Mouse (Mus musculus): ENCODE measurements around the gene Zfp334.

Zfp334 gene

DNA sequence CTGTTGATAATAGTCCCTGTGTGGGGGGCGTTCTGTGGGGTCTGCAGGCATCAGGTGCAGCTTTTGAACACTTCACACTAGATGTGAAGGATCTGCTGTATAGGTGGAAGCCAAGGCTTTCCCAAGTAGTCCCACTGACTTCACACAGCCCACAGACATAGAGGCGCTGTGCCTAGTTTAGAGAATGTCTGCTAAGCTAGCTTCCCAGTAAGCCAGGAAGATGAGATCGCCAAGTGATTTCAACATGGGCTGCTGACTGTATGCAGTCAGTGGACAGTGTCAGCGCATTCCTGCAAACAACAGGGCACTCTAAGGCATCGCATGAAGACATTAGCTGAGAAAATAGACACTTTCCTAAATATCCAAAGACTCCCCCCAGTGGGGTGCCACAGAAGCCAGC, 12.6 kb downstream of the Zfp334 start:
- no peak for DNase-seq

DNA sequence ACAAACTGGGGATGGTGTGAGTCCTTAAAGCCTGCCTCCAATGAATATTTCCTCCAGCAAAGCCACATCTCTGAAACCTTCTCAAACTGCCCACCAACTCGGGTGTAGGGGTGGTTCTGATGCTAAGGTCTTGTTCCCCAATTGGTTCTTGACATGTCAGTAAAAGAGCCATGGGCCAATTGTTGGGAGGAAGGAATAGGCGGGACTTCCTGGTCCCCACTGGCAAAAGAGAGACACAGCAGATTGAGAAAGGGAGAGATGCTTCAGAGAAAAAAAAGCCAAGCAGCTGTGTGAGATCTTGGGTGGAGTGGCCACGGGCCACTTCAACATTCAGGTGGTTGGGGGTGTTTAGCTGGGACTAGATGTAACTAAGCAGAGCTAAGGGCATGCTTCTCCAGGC, 17.0 kb downstream of the Zfp334 start:
- no peak for DNase-seq

DNA sequence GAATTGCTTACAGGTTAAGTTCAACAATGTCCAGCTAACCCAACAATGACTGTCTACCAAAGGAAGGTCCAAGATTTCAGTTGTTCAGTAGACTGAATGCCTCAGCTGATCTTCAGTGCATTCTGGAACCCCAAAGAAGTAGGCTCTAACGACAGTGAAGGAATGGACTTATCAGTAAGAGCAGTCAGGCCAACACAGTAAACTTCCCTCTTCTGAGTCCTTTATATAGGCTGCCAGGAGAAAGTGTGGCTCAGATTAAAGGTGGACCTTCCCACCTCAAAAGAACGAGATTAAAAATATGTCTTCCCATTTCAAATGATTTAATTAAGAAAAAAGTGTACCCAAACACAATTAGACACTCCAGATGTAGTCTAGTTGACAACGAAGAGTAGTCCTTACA, 17.7 kb downstream of the Zfp334 start:
- no peak for DNase-seq

DNA sequence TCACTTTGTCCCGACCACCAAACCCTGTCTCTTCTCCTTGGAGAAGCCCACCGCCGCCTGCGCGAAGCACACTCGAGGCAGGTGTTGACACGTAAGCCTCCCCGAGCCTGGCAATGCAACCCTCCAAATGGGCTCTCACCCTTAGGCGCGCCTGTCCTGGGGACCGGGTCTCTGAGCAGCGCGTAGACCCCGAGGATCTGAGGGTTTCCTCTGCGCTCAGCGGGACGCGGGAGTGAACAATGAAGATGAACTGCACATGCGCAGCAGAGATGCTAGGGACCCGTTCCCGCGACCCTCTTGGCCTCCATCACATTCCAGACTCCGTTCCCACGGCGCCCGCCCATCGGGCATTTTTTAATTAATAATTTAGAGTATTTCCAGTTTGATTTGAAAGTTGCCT, 19.6 kb downstream of the Zfp334 start, which contains the start of gene Zfp663:
Zfp663 (minus strand) TSS at position 234 of the 400 bp plus-strand sequence.
- DNase-seq = no peak

DNA sequence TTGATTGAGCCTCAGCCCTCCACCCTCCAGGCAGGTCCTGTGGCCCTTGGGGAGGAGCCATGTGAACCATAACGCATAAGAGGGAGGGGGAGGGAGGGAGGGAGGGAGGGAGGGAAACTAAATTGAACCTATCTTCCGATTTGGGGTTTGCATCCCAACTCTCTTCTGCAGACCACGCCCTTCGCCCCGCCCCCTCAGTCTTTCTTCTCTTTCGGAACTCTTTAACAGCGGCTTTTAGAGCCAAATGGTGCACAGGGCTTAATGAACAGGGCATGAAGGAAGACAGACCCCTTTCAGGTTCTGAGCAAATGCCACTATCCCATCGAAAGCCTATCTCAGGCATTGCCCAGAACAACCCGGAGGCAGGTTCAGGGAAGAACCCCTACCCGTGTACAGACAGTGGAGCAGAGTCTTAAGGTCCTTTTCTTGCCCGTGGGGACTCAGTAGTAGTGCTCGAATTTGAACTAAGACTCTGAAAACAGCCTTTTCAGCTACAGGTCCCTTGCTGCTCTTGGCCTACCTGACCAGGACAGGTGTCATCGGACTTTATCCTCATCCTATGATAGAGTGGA, 20.1 kb downstream of the Zfp334 start:
- DNase-seq = no peak

DNA sequence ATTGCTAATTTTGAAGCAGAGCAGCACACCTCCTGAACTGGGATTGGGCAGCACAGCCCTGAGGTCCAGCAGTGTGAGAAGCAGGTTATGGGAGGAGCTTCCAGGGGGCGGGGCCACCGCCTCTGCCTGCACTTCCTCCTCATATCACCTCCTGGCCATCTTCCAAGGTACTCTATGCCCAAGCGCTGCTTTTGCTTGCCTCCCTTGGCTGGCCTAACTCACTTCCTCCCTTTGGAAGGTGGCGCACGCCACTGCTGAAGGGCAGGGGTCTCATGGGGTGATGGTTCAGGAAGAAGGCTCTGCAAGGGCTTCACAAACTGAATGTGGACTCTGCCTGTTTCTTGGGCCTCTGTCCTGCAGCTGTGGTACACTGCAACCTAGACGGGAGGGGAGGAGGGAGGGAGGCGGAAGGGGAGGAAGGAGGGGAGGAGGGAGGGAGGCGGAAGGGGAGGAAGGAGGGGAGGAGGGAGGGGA, 21.0 kb downstream of the Zfp334 start:
- DNase-seq = peak; percentile 81

DNA sequence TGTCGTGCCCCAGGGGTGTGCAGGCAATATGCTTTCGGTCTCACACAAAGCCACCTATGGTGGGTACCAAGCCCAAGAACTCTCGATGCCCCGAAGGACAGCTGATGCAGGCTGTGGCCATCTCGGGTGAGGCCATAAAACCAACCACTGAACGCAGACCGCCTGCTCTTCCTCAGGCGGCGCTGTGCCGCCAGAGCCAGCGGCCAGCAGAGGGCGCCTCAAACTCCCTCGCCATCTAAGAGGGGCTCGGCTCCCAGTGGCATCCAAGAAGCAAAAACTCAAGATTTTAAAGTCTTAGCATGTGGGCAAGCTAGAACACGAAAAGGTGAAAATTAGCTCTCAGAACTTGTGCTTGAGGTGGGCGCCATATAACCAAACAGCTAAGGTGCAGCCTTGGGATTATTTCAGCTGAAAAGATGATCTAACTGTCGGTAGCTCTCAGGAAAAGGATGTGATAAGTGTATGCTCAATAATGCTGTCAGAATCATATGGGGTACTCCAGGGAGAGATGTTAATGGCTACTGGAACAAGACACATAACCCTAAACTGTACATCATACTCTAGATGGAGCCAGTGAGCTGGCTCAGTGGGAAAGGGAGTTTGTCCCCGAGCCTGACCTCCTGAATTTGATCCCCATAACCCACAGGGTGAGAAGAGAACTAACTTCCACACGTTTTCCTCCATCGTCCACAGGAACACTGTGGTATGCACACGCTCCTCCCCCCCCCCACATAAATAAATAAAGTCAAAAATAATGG, 23.5 kb downstream of the Zfp334 start:
- peak; percentile 51 for DNase-seq

DNA sequence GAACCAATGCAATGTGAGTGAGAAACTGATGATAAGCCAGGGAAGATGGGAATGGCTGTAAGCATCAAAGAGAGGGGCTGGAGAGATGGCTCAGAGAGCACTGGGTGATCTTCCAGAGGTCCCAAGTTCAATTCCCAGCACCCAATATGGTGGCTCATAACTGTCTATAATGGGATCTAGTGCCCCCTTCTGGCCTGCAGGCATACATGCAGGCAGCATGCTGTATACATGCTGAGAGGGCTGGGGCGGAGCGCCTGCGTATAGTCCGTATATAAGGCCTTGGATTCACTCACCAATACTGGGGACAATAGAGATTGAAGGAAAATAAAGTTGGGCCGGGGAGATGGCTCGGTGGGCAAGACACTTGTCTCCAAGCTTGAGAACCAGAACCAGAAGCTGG, 24.8 kb downstream of the Zfp334 start:
- no peak for DNase-seq

DNA sequence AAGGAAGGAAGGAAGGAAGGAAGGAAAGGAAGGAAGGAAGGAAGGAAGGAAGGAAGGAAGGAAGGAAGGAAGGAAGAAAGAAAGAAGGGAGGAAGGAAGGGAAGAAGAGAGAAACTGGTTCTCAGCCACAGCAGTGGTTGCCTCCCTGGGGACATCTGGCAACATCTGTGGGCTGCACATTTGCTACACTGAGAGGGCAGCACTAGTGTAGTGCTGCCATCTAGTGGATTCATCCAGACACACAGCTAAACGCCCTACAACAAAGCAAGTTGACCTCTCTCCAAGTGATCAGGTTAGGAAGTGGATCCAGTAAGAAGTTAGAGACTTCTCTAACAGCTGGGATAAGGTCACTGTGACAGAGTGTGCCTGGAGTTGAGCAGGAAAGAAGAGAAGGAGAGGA, 27.2 kb downstream of the Zfp334 start:
- peak; percentile 70 for DNase-seq

DNA sequence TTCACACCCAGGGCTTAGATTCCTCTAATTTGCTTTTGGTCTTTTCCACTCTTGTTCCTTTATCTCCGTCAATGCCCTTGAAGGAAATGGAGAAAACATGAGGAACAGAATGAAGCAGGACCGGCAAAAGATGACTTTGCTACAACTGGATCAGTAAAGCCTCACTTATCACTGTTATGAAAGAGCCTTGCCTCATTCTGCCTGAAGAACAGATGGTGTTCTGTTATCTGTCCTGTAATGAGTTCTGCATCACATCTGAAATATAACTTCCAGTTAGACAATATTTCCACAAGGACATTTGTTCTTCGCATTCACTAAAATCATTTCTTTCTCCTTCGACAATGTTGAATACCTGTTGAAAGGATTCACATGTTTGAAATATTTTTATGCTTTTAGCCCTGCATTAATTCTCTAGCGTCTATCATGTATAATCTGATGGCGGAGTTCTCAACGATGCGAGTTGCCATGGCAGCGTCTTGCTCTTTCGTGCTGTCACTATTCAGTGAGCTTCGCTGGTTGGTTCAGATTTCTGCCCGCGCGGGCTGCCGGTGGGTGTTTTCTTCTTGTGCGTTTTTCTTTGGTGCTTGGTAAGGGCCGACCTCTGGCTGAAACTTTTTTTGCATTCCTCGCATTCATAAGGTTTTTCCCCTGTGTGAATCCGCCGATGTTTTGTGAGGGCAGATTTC, 36.1 kb downstream of the Zfp334 start:
- no peak for DNase-seq

DNA sequence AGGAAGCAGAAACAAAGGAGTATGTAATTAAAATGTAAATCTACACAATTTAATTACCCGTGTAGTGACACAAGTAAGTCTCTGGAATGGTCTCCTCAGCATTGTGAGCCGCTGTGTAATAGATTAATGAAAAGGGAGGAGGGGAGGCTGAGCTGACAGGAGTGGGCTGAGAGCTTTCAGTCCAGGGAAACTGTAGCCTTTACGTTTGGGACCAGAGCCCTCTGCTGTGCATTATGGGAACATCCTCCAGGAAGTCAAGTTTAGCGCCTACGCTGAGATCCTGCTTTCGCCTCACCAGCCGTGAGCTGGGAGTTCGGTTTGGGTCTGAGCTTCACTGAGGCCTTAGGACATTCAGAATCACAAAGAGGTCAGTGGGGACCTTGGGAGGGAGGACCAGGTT, 38.6 kb downstream of the Zfp334 start:
- DNase-seq = peak; percentile 30

DNA sequence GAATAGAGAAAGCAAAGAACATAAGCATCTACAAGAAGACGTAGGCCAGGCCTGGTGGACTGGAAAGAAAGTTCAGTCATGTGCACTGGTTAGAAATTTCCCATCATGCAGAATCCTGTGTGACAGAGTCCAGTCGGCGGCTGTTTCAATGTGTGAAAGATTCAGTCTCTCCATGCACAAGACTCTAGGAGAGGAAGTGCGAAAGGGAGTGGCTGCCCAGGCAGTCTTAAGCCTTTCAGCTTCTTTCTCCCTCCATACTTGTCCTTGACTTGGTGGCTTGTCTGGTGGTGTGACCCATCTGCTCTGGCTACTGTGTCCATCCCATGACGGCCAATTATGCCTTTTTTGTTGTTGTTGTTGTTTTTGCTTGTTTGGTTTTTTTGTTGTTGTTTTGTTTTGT, 41.9 kb downstream of the Zfp334 start:
- DNase-seq = no peak

DNA sequence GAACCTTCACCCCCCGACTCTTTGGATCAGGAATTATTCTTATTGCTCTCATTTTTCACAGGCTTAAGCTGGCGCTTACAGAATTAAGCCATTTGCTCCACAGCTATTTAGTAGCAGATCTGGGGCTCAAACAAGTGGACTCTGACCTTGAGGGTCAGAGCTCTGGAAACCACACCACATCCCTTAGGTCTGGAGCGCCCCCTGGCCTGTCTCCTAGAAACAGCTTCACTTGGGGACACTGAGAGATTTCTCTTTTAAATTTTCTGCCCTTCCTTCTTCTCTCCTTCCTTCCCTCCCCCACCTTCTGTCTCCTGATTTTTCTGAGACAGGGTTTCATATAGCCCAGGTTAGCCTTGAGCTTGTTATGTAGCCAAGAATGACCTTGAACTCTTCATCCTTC, 50.9 kb downstream of the Zfp334 start:
- peak; percentile 84 for DNase-seq

DNA sequence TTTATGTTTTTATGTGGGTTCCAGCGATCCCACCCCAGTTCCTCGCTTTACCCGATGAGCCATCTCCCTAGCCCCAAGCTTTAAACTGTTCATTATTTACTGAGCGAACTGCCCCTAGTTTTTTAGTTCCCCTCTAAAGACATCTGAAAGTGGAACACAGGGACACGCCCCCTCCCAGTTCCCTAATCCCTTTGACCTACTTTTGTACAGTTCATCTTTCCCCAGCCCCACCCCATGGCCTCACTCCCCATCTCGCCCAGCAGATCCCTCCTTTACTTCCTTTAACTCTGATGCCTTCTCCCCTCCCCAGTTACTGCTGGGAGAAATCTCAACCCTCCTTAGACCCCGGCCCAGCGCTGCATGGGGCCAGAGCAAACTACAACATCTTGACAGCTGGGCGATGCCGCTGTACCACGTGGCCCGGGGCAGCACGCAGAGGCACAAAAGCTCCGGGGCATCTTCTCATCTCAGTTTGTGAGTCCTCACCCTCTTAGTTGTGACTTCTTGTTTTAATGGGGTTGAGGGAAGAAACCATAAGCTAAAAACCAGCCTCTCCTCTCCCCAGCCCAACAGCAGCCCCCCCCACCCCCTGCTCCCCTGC, 55.3 kb downstream of the Zfp334 start:
- no peak for DNase-seq

DNA sequence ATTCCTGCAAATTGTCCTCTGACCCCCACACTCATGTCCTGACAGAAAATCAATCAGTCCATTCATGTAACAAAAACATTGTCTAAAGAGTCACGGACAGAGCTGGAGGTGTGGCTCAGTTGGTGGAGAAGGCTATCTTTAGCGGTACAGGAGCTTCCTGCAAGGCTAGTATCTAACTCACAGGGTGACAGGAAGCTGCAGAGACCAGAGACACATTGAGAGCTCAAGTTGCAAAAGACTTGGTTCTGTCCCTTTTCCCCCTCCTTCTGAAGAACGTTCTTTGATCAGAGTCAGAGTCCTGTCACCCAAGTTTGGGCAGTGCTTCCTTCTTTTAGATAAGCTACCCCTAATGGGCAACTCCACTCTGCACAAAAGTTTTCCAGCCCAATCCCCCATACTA, 58.4 kb downstream of the Zfp334 start:
- DNase-seq = no peak

DNA sequence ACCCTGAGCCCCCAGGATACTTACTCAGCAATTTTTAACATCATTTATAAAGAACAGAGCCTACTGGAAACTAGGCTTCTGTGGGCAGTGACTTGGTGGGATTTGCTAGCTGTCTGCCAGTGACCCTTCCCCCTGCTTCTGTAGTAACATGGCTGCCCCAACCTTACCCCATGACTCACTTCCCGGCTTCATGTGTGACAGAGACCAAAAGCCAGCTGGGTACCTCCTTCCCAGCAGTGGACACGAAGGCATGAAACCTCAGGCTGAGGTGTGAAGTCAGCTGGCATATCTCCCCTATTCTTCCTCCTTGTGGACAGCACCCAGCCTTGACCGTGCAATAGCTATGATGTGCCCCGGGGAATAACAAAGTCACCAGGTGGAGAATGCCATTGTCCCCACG, 59.3 kb downstream of the Zfp334 start:
- DNase-seq = no peak

DNA sequence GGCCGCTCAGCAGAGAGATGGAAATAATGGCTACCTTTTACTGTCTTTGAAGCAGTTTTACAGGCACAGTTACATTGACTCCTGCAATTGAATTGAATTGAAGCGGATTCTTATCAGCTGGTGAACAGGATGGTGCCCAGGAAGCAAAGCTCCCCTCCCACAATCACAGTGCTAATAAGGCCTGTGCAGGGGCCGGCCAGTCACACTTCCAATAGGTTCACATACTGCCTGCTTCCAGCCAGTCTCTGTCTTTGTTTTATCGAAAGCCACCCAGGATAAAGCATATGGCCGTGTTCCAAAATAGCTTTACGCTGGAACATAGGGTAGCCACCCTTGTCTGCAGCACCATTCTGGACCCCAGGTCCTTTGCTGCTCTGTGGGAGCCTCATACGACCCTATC, 60.7 kb downstream of the Zfp334 start:
- DNase-seq = no peak

DNA sequence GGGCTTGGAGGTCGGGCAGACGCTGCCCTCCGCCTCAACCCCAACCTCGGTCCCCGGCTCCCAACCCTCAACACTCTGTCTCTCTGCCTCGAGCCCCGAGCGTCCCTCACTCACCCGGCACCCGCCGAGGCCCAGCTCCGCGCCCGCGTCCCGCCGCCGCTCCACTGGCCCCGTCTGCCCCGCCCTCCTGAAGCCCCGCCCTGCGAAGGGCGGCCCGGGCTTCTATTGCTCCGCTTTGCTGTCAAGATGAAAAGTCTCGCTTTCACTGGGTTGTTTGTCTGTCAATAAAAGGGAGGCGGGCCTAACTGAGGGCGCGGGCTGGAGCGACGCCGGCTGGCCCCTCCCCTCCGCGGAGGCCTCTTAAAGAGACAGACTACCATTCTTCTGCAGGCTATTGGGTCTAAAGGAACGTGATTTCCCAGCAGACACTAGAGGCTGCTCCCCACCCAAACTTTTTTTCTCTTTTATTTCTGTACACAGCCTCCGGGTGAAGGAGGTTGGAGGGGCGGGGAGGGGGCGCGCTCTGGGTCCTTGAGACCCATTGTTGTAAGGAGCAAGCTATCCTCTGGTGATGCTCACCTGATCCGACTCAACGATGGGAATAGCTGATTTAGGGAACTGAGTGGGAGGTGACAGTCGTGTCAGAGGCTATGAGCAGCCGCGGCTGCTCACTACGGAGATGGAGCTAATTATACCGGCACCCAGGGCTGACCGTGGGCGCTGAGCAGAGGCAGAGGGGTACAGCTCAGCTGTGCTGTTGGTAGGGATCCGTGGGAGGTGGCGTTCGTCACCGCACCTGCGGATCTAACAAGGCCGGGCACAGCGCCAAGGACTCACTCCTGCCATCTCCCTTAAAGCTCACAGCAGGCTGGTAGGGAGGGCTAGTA, 61.5 kb downstream of the Zfp334 start, which contains the start of gene Elmo2:
Elmo2 (minus strand) TSS at position 176 of the 887 bp plus-strand sequence.
- DNase-seq = peak; percentile 99

DNA sequence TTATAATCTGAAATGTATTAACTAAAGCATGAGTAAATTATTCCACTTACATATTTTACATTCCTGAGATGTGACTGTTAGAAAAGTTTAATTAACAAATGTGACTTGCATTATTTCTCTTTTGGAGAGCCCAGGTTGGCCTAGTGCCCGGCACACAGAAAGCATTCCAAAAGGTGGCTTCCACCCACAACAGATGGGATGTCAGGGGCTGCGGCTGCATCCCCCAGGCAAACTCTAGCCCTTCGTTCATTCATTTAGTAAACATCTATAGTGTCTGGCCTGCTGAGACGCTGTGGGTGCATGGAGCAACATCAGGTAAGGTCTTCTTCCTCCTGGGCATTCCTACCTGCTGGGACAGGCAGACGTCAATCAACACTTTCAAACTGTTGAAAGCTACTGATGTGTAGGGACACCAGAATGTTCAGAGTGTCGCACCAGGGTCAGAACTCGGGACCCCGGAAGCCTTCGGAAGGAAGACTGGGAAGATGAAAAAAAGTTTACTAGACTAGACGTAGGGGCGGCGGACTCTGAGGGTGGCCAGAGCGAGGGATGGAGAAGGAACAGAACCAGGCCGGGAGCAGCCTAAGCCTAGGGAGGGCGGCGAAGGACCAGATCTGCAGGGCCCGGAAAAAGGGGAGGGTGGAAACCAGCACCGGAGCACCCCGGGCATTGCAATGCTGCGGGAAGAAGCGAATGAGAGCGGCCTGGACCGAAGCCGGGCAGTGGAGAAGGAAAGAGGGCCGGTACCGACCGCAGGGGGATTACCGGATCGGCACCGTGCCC, 62.3 kb downstream of the Zfp334 start:
- DNase-seq = no peak
